Mouse (Mus musculus) thymus, adult 2 months (tissue): ENCODE data around the gene Myo9b.

Experiments used
- CTCF ChIP-seq: fragments of 200-500 bp; IDR thresholded peaks from 2 replicates; pipeline ENCODE4 v1.5.1; 2012; ENCODE audit warnings: mild to moderate bottlenecking, control low read depth, low read length, moderate library complexity, borderline replicate concordance; ENCODE audit not compliant: control insufficient read depth, poor library complexity, insufficient read depth; ENCODE audit errors: extremely low read depth
- POLR2A ChIP-seq: fragments of 200-500 bp; IDR thresholded peaks from 2 replicates; pipeline ENCODE4 v1.6.1; 2012; ENCODE audit warnings: mild to moderate bottlenecking, low read length, control low read depth, moderate library complexity; ENCODE audit not compliant: control insufficient read depth, poor library complexity, insufficient read depth; ENCODE audit errors: extremely low read depth

DNA sequence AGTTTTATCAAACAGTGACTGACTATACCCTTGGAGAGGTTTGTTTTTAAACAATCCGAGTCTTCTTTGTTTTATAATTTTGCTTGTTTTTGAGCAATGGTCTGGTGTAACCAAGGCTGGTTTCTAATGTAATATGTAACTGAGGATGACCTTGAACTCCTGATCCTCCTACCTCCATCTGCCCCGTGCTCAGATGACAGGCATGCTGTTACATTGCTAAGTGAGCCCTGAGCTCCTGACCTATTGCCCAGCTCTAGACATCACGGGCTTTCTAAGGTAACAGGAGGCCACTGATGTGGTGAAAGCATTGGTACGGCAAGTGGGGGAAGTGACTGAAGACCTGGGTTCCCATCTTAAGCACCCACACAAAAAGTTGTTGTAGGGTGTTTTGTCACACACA lies 35.4 kb downstream of the Myo9b start:
- TF ChIP-seq POLR2A (no peak), CTCF (no peak)
